Mouse (Mus musculus): ENCODE results near the gene Cabin1. TPM values are rescaled to one million over a fixed set of nuclear protein-coding genes. Genes with fewer than 3 reads are reported as not detected.

Cabin1 gene
- total and polyA plus RNA-seq, 3 experiments = 27.2 to 115 (median 54.9) TPM

DNA sequence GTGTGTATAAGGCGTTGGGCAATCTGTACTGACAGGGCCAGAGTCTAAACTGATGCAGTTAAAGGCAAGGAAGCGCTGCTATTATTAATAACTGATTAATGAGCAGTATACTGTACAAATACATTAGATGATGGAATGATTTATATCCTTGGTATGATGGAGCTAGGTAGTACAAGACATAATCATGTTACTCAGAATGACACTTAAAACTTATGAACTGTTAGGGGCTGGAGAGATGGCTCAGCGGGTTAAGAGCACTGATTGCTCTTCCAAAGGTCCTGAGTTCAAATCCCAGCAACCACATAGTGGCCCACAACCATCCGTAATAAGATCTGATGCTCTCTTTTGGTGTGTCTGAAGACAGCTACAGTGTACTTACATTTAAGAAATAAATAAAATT is 156.9 kb downstream of the Cabin1 start:
- no peak overlapping the region for H3K9ac ChIP-seq (ENCODE audit: control insufficient read depth, low read depth, low read length, poor library complexity, severe bottlenecking)
- H3K4me3 ChIP-seq (ENCODE audit: control insufficient read depth in 1 of 2, insufficient read depth in 1 of 2, low read depth in 2 of 2, low read length in 2 of 2) = no peak overlapping the region
- DNase-seq (ENCODE audit: low read depth, low spot score) = no peak
- H3K4me1 ChIP-seq (ENCODE audit: control insufficient read depth in 1 of 2, insufficient read depth in 2 of 2, low read length in 2 of 2) = no peaks in the 10 kb centered on the region
- no peaks in the 10 kb centered on the region for H3K27me3 ChIP-seq (ENCODE audit: control insufficient read depth in 1 of 2, insufficient read depth in 2 of 2, low read length in 2 of 2)
- TF ChIP-seq ZMIZ1 (IDR thresholded peaks at IDR 0.05; ENCODE audit: low read depth, low read length) (no peak), TBP (IDR thresholded peaks at IDR 0.05; ENCODE audit: low read depth, low read length) (0 out of 2 replicates have a peak, but pooled peaks have one; percentile 58), ZC3H11A (IDR thresholded peaks at IDR 0.05; ENCODE audit: low read depth, low read length) (no peak), USF2 (IDR thresholded peaks at IDR 0.05; ENCODE audit: borderline replicate concordance in 1 of 2, insufficient read depth in 1 of 2, low read depth in 1 of 2, low read length in 2 of 2) (no peak)
- H3K9me3 ChIP-seq (replicated peaks; ENCODE audit: insufficient read depth, low read length) = no peaks in the 10 kb centered on the region
- H3K27ac ChIP-seq (ENCODE audit: control insufficient read depth, low read depth, low read length) = no peak overlapping the region
- no peaks in the 10 kb centered on the region for H3K79me2 ChIP-seq (ENCODE audit: control insufficient read depth, insufficient read depth, low read length, poor library complexity)
- no peaks in the 10 kb centered on the region for H3K36me3 ChIP-seq (ENCODE audit: control insufficient read depth in 1 of 2, insufficient read depth in 2 of 2, low read length in 2 of 2)

DNA sequence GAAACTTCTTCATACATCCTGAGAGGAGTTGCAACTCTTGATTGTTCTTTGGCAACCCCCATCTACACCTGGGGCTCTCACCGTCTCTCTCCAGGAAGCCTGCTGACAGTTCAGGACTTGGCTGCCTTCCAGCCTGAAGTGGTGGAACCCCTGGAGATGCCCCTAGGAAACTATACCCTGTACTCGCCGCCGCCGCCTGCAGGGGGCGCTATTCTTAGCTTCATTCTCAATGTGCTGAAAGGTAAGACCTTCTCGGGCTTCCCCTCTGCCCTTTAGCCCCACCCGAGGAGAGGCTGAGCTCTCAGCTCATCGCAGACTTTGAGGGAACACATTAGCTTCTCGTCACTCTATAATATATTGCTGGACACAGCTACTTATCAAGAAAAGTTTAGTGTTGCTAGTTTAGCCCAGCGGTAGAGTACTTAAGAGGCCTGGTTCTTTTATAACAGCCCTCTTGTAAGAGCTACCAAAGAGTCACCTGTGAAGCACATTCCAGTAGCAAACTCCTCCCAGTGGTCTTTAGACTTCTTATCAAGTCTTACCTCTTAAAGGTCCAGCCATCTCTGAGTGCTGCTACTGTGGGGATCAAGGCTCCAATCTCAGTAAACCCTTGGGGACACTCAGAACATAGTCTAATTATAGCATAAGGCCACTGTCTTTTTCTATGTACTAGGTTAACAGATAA is 158.8 kb downstream of the Cabin1 start:
- H3K9ac ChIP-seq (ENCODE audit: control insufficient read depth, low read depth, low read length, poor library complexity, severe bottlenecking) = no peak overlapping the region
- H3K27me3 ChIP-seq (ENCODE audit: control insufficient read depth in 1 of 2, insufficient read depth in 2 of 2, low read length in 2 of 2) = 0 out of 4 replicates have a peak, but pooled peaks cover 0 to 2% of the 10 kb centered on the region in 2 experiments
- H3K4me3 ChIP-seq (ENCODE audit: control insufficient read depth in 1 of 2, insufficient read depth in 1 of 2, low read depth in 2 of 2, low read length in 2 of 2) = no peak overlapping the region
- no peaks in the 10 kb centered on the region for H3K79me2 ChIP-seq (ENCODE audit: control insufficient read depth, insufficient read depth, low read length, poor library complexity)
- DNase-seq (ENCODE audit: low read depth, low spot score) = peak; percentile 45
- TF ChIP-seq ETS1 (IDR thresholded peaks at IDR 0.05; ENCODE audit: low read depth, low read length) (no peak), BHLHE40 (IDR thresholded peaks at IDR 0.05; ENCODE audit: borderline replicate concordance, low read depth, low read length) (no peak), CTCF (IDR thresholded peaks at IDR 0.05 in 2 of 3, conservative IDR thresholded peaks at IDR 0.05 in 1 of 3; ENCODE audit: control insufficient read depth in 1 of 3, insufficient read depth in 1 of 3, low read depth in 2 of 3, low read length in 3 of 3, poor library complexity in 1 of 3, severe bottlenecking in 1 of 3) (peak; percentile 54 to 79 (median 56)), SMC3 (IDR thresholded peaks at IDR 0.05; ENCODE audit: low read depth, low read length) (peak; percentile 22; the same call in 1 of the 2 replicates)
- H3K9me3 ChIP-seq (replicated peaks; ENCODE audit: insufficient read depth, low read length) = no peaks in the 10 kb centered on the region
- H3K4me1 ChIP-seq (ENCODE audit: control insufficient read depth in 1 of 2, insufficient read depth in 2 of 2, low read length in 2 of 2) = no peaks in the 10 kb centered on the region
- no peak overlapping the region for H3K27ac ChIP-seq (ENCODE audit: control insufficient read depth, low read depth, low read length)
- H3K36me3 ChIP-seq (ENCODE audit: control insufficient read depth in 1 of 2, insufficient read depth in 2 of 2, low read length in 2 of 2) = no peaks in the 10 kb centered on the region

DNA sequence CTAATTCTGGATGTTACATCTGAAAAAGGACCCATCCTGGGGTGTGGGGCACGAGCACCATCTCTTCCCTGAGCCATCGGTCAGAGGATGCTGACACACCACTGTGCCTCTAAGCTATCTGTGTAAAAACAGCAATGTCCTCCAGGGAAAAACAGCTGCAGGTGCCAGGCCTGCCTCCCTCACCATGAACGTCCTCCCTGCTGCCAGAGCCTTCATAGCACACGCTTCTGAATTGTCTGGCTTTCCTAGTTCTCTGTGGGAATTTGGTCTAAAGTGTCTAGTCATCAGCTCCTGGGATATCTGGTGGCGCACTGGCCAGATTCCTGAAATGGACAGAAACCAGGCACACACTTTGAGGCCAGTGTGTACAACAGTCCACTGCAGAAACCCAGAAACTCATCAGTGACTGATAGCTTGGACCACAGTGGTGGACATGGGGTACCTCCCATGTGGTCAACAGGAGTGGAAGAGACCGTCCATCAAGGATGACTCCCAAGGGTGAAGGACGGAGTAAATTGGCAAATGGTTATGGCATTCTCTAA is 163.9 kb downstream of the Cabin1 start:
- DNase-seq (ENCODE audit: low read depth, low spot score) = no peak
- H3K36me3 ChIP-seq (ENCODE audit: control insufficient read depth in 1 of 2, insufficient read depth in 2 of 2, low read length in 2 of 2) = peaks cover 0 to 6% of the 10 kb centered on the region in 2 experiments; a peak in 1 of 4 replicates
- TF ChIP-seq ZMIZ1 (IDR thresholded peaks at IDR 0.05; ENCODE audit: low read depth, low read length) (no peak), USF1 (IDR thresholded peaks at IDR 0.05; ENCODE audit: low read depth, low read length) (no peak), TAL1 (IDR thresholded peaks at IDR 0.05; ENCODE audit: low read length) (no peak), MAX (IDR thresholded peaks at IDR 0.05; ENCODE audit: low read length) (no peak), NELFE (IDR thresholded peaks at IDR 0.05; ENCODE audit: low read depth, low read length) (no peak), SIN3A (IDR thresholded peaks at IDR 0.05; ENCODE audit: low read length) (no peak), CHD2 (IDR thresholded peaks at IDR 0.05; ENCODE audit: low read length) (no peak), SMC3 (IDR thresholded peaks at IDR 0.05; ENCODE audit: low read depth, low read length) (no peak), RAD21 (IDR thresholded peaks at IDR 0.05; ENCODE audit: low read depth, low read length) (no peak), CTCF (IDR thresholded peaks at IDR 0.05 in 2 of 3, conservative IDR thresholded peaks at IDR 0.05 in 1 of 3; ENCODE audit: control insufficient read depth in 1 of 3, insufficient read depth in 1 of 3, low read depth in 2 of 3, low read length in 3 of 3, poor library complexity in 1 of 3, severe bottlenecking in 1 of 3) (no peak), ETS1 (IDR thresholded peaks at IDR 0.05; ENCODE audit: low read depth, low read length) (no peak), ZC3H11A (IDR thresholded peaks at IDR 0.05; ENCODE audit: low read depth, low read length) (no peak), ZKSCAN1 (IDR thresholded peaks at IDR 0.05; ENCODE audit: low read depth, low read length) (no peak), TBP (IDR thresholded peaks at IDR 0.05; ENCODE audit: low read depth, low read length) (no peak), MAZ (IDR thresholded peaks at IDR 0.05; ENCODE audit: low read depth, low read length) (no peak)
- H3K4me1 ChIP-seq (ENCODE audit: control insufficient read depth in 1 of 2, insufficient read depth in 2 of 2, low read length in 2 of 2) = peaks cover 0 to 7% of the 10 kb centered on the region in 2 experiments; a peak in 2 of 4 replicates
- H3K79me2 ChIP-seq (ENCODE audit: control insufficient read depth, insufficient read depth, low read length, poor library complexity) = no peaks in the 10 kb centered on the region
- no peak overlapping the region for H3K4me3 ChIP-seq (ENCODE audit: control insufficient read depth in 1 of 2, insufficient read depth in 1 of 2, low read depth in 2 of 2, low read length in 2 of 2)
- H3K9ac ChIP-seq (ENCODE audit: control insufficient read depth, low read depth, low read length, poor library complexity, severe bottlenecking) = no peak overlapping the region
- 0 out of 4 replicates have a peak, but pooled peaks cover 0 to 2% of the 10 kb centered on the region in 2 experiments for H3K27me3 ChIP-seq (ENCODE audit: control insufficient read depth in 1 of 2, insufficient read depth in 2 of 2, low read length in 2 of 2)
- H3K27ac ChIP-seq (ENCODE audit: control insufficient read depth, low read depth, low read length) = no peak overlapping the region
- H3K9me3 ChIP-seq (replicated peaks; ENCODE audit: insufficient read depth, low read length) = no peaks in the 10 kb centered on the region
